Mouse (Mus musculus) adrenal gland, postnatal 4 days (tissue): ENCODE data around the gene Trim25. TPM values are rescaled to one million over a fixed set of nuclear protein-coding genes. Genes with fewer than 3 reads are reported as not detected.

Experiments
- DNase-seq, 2 experiments: peaks; one replicate each; pipeline ENCODE4 v3.0.0; 2021 to 2022; ENCODE audit warnings: low spot score in 2 of 2, mixed read lengths in 2 of 2
- long read RNA-seq, 2 experiments: library from polyadenylated mRNA; stranded (forward); transcript quantifications; one replicate each; pipeline ENCODE4 v2.0.0; 2021
- total RNA-seq, 2 experiments: library from RNA; stranded (reverse); gene quantifications; 2 replicates each; pipeline ENCODE4 v1.2.3; 2021

Gene Trim25
- total RNA-seq: 100 to 1,000 TPM; 133 to 137 TPM
- long read RNA-seq, experiment 1, full-length matches to known transcripts: 1 of 17 reads
- long read RNA-seq, experiment 1, partial matches to known transcripts: 0 of 17 reads
- long read RNA-seq, experiment 1, other reads (novel, unspliced or antisense): 16 of 17 reads
- long read RNA-seq, experiment 2, full-length matches to known transcripts: 5 of 41 reads
- long read RNA-seq, experiment 2, partial matches to known transcripts: 0 of 41 reads
- long read RNA-seq, experiment 2, other reads (novel, unspliced or antisense): 36 of 41 reads

DNA sequence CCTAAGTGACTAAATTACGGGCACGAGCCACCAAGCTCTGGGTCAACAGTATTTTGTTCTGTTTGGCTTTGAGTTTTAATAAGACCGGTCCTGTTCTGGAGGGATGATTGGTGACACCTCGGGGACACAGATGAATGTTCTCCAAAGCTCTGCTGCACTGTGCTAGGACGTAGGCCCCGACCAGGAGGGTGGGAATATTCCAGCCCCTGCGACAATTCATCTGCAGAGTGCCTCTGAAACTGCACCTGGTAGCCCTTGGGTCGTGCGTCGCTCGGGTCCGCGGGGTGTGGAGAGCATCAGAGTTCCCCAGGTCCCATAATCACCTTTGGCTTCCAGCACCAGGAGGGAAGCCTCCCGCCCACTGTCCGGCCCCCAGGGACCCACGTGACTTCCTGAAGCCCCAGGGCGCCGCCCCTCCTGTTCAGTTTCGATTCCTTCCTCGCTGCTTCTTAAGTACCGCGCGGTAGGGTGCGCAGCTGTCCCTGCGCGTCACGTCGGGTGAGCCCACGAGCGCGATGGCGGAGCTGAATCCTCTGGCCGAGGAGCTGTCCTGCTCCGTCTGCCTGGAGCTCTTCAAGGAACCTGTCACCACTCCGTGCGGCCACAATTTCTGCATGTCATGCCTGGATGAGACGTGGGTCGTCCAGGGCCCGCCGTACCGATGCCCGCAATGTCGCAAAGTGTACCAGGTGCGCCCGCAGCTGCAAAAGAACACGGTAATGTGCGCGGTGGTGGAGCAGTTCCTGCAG lies at the start of gene Trim25:
Gene Trim25, plus strand, starts transcription at position 403 of the 749 bp plus-strand sequence.
- peak; percentile 78 to 83 for DNase-seq

DNA sequence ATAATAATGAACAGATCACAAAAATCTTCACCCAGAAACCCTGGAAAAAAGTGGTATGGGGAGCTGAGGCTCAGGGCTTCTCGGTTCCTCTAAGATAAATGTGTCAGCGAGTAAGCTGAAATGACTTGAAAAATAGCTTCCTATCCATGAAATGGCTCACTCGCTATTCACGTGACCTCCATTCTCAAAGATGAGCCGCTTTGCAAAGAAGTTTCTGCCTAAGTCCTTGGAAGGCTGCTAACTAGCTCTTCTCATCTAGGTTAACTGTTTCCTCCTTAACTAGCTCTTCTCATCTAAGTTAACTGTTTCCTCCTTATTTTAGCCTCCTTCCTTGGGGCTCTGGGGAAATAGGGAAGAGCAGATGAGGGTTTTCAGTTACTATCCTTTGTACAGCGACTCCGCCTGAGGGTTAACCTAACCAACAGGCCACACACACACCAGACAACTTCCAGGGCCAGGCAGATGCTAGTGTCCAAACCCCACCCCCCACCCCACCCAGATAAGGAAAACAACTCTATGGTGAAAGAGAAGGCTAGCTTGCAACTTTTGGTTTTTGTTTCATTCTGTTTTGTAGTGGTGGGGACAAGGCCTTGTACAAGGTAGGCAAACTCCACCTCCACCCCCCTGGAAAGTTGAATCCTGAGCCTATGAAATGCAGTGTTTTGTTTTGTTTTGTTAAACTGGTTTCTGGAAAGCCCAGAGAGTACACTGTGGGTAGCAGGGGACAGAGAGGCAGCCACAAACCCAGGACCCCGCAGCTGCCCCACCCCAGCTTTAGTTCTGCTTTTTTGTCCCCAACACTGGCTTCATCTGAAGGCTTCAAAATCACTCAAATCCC lies 49.2 kb upstream of the Trim25 start:
- no peak for DNase-seq

DNA sequence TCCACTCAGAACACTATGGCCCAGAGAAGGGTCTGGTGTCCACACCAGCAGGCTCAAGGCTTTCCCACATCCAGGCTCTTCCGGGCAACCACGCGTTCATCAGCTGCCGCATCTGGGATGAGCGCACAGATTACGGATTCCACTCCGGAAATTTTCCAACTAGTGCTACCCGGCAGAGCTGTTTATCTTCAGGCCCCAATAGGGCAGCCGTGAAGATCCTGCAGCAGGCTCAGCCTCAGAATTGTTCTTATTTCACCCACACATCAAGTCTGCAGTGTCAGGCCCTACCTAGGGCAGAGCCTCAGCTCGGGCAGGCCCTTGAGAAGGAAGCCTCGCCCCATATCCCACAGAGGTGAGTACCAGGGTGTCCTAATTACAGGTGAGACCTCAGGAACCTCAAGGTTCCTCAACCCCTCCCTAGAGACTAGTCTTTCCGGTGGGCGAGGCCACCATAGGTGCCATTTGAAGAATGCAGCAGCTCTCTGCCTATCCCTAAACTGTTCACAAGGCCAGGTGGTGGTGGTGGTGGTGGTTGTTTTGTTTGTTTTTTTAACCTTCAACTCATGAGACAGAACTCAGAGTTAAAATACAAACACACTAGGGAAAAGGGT lies 48.4 kb upstream of the Trim25 start:
- DNase-seq: no peak

DNA sequence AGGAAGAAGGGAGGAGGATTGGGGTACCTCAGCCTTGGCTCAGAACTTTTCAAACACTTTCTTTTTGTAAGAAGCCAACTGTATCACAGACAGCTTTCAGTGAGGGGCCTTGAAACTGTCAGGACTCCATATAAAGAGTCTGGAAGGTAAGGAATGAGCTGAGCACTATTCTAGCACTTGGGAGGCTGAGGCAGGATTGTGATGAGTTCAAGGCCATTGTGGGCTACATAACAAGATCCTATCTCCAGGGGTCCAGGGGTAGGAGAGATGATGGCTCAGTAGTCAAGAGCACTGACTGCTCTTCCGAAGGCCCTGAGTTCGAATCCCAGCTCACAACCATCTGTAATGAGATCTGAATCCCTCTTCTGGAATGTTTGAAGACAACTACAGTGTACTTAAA lies 47.6 kb upstream of the Trim25 start:
- no peak for DNase-seq

DNA sequence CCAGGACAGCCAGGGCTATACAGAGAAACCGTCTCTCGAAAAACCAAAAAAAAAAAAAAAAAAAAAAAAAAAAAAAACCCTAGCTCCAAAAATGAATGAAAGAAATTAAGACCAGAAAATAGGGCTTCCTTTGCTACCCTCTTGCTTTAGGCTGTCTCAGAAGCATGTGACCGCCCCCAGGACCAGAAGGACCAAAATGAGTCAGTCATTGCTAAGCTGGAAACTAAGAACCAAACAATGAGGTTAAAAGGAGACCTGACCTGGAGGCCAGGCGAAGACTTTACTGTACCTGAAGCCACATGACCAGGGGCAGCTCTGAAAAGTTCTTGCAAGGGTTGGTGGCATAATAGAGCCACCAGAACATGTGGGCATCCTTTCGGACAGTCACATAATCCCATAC lies 47.1 kb upstream of the Trim25 start:
- DNase-seq: no peak

DNA sequence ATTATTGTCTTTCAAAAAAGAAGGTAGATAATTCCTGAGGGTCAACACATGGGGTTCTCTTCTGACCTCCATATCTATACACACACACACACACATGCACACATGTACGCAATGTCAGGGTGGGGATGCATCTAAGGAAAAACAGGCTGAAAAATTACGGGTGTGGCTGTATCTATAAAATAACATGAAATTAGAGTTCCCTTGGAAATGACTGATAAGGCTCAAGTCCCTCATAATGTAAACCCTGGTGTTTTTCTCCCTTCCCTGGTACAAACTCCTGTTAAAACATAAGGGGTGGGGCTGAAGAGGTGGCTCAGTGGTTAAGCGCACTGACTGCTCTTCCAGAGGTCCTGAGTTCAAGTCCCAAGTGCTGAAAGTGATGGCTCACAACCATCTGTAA lies 45.6 kb upstream of the Trim25 start:
- DNase-seq: no peak

DNA sequence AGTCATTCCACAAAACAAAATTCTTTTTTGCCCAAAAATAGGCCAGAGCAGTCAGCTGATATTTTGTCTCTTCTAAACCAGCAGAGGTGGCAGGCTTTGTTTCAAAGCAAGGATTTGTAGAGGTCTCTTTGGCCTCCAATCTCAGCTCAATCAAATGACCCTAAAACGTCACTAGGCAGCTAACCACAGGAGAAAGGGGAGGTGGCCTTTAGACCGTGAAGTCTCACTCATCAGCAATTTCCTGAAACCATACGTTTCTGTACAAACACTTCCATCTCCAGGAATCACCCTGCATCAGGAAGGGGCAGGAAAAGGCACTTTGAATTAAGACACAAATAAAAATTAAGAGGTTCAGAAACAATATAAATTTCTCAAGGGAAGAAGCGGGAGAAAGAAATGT lies 44.4 kb upstream of the Trim25 start:
- DNase-seq: no peak

DNA sequence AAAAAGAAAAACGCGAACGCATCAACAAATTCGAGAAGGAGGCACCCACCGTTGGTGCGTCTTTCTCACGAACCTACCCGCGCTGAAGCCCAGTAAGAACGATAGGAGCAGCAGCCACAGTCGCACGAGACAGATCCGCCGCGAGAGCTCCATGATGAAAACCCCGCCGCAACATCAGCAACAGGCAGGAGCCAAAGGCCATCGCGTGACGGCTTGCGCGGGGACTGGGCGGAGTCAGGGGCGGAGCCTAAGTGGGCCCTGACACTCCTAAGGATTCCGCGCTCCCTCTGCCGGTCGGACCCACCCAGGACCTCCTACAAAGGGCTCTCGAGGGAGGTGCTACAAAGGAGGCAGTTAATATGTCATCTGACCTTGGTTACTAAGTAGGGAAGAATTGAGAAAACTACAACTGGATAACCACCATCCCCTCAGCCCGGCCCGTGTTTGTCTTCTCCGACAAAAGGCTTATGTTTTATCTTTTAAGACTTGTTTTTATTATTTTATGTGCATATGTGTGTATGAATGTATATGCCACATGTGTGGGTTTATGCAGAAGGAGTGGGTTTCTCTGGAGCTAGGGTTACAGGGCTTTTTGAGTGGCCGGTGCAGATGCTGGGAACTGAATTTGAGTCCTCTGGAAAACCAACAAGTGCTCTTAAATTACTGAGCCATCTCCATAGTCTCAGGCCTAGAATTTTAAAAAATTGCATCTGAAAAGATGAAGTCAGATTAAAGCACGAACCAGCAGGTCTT lies 43.8 kb upstream of the Trim25 start, which contains the start of gene Scpep1:
Gene Scpep1, minus strand, starts transcription at position 249 of the 753 bp plus-strand sequence.
- DNase-seq: peak; percentile 90 to 92

DNA sequence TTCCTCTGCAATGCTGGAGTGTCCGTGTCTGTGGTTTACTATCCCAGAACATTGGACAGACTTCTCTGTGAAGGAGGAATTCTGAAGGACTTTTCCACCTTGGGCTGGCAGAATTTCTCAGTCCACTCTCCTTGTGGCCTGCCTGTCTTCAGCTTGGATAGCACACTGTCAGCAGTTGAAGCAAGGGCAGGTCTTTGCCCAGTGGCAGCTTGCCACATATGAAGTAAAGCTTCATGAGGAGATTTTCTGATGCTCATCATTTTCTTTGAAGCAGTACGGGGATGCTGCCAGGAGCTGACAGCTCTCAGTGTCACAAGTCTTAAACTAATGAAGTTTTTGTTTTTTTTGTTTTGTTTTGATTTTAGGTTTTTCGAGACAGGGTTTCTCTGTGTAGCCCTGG lies 40.3 kb upstream of the Trim25 start:
- no peak for DNase-seq

DNA sequence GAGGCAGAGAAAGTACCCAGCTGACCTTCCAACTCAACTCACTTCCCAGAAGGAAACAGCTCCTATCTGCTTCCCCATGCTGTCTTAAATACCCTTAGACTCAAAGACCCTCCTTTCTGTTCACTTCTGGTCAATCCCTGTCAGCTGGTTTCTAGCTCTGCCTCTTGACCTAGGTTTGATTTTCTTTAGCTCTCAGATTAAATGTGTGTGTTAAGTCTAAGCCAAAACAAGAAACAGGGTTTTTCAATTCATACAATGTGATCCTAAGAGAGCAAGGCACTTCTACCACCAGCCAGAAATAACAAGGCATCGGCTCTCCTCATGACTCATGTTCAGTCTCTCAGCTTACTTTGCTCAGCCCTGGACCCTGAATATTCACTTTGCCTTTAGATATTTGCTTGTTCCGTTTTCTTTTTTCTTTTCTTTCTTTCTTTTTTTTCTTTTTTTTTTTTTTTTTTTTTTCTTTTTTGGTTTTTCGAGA lies 32.3 kb upstream of the Trim25 start, which contains the start of gene Elobl:
Gene Elobl, minus strand, starts transcription at position 51 of the 481 bp plus-strand sequence.
- DNase-seq: no peak

DNA sequence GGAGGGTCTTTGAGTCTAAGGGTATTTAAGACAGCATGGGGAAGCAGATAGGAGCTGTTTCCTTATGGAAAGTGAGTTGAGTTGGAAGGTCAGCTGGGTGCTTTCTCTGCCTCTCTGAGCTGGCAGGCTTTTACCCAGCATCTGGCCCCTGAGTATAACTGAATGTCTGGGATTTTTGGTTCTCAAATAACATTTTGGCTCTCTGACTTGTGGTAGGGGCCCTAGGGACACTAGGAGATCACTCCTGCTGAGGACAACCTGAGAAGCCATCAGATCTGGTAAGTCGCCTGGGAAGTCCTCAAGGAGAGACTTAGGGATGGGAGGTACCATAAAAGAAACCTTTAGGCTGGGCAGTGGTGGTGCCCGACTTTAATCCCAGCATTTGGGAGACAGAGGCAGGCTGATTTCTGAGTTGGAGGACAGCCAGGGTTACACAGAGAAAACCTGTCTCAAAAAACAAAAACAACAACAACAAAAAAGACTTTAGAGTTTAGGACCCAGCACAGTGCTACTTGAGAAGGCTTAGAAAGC lies 28.9 kb upstream of the Trim25 start, which contains the start of gene Coil:
Gene Coil, plus strand, starts transcription at position 51 of the 531 bp plus-strand sequence.
- no peak for DNase-seq

DNA sequence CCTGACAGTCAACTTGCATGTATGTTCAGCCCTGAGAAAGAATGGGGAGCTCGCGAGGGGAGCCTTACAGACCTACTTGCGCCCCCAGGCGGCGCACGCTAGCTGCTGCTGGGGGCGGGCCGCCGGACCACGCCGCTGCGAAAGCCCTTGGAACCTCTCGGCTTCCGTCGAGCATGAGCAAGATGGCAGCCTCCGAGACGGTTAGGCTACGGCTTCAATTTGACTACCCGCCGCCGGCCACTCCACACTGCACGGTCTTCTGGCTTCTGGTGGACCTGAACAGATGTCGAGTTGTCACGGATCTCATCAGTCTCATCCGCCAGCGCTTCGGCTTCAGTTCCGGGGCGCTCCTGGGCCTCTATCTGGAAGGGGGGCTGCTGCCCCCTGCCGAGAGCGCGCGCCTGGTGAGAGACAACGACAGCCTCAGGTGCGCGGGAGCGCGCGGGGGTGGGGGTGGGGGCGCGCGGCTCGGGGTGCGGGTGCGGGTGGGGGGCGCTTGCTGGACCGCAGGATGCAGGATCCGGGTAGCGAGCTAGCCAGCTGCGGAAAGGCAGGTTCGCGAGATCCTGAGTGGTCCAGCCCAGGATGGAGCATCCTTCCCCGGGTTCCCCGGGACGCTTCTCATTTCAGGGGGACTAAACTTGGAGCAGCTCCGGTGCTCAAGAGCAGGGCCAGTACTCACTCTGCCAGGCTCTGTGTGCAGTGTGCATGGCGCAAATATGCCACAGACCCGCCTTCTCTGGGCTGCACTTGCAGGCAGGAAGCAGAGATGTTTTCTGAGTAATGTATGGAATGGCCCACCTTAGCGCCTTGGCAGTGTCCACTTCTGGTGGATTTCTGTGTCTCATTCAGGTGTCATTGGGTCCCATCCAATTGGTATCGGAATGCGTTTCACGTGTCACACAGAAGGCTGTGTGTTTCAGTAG lies 25.1 kb upstream of the Trim25 start:
- DNase-seq: peak; percentile 85 to 87

DNA sequence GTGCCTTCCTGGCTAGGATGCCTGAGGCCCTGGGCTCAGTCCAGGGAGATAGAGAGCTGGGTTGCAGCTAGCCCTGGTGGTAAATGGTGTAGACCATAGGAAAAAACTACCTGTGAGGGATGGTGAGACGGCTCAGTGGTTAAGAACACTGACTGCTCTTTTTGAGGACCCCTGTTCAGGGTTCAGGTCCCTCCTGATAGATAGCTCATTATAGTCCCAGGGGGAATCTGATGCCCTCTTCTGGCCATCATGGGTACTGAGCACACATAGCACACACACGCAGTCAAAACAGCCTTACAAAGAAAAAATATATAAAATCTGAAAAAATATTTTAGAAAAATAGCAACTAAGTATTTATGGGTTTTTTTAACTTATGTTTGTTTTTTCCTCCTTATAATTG lies 22.9 kb upstream of the Trim25 start:
- DNase-seq: no peak

DNA sequence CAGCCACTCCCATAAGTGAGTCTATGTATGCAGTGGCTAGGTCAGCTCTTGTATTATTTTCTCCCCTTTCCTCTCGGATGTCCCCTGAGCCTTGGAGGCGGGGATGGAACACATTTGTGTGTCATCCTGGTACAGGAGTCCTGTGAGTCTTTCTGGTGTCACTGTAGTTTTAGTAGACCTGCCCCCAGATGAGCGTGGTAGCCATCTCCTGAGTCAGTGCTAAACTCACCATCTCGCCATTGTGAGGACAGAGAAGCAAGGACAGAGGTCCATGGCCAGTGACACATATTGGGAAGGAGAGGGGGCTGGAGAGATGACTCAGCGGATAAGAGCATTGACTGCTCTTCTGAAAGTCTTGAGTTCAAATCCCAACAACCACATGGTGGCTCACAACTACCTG lies 22.0 kb upstream of the Trim25 start:
- DNase-seq: no peak

DNA sequence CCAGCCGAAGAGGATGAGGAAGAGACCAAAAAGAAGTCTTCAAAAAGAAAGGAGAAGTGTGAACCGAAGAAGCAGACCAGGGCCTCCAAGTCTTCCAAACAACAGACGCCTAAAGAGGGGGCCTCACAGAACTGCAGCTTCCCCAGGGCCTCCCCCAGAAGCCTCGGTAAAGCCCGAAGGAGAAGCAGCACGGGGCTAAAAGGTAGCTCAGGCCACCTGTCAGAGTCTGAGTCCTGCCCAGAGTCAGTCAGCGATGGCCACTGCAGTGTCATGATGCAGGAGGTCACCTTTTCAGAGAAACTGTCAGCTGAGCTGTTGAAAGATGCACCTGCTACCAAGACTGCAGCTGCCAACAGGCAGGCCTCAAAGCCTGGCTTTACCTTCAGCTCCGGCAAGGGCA lies 17.8 kb upstream of the Trim25 start:
- DNase-seq: no peak

DNA sequence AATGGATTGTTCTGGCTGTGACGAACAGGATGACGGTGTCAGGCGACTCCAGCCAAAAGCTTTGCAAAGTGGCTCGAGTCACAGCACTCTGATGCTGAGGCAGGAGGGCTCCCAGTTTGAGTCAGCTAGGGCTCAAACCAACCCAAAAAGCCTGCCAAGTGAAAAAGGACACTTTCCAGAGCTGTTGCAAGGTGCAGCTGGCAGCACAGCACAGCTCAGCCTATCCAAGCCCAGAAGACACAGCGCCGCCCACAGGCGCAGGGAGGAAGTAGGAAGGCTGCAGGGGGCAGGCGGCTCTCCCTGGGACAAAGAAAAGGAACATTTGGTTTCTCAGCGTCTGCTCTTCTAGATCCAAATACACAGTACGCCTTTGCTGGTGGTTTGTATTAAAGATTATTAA lies 12.6 kb upstream of the Trim25 start:
- DNase-seq: no peak

DNA sequence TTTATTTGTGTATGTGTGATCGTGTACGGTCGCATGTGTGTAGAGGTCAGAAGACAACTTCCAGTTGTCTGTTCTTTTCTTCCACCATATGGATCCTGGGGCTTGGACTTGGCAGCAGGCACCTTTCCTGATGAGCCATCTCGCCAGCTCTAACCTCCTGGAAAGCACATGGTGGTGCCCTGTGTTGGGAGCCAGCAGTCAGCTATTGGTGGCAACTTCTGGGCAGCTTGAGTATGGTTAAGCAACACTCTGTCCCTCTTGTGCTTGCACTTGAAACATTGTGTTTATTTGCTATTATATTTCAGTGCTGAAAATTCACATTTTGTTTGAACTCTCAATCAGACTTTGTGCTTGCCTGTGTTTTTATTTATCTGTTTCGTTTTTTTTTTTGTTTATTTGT lies 10.2 kb upstream of the Trim25 start:
- DNase-seq: no peak

DNA sequence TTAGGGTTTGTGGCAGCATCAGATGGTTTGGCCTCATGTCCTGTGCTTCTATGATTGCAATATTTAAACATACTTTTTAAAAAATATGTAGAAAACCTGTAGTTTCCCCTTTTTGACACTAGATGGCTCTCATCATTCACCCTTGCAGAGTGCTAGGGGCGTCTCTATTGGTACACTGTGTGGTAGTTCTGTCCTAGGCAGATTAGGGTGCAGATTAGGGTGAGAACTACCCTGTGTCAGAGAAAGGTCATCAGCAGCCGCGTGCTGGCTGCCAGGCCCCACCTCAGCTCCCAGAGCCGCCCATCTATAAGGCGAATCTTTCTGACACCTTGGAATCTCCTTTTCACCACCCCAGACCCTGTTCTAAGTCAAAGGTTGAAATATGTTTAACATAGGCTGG lies 9.6 kb upstream of the Trim25 start:
- no peak for DNase-seq

DNA sequence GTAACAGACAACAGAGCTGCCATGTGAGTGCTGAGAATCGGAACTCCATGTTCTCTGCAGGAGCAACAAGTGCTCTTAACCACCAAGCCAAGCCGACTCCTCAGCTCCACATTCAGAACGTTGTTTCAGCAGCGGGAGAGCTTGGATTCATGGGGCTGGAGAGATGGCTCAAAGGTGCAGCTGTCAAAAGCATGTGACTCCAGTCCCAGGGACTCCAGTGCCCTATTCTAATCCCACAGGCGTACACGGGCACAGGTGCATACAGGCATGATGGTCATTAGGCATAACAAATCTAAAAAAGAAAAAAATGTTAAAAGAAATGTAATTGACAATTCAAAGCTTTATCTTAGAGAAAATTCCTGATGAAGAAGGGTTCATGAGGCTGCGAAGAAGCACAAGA lies 6.0 kb upstream of the Trim25 start:
- no peak for DNase-seq
